Mouse (Mus musculus): ENCODE measurements around the gene Brpf3. TPM values are rescaled to one million over a fixed set of nuclear protein-coding genes. Genes with fewer than 3 reads are reported as not detected.

Gene Brpf3
- polyA plus RNA-seq, 1 experiment, result 42.9 TPM

DNA sequence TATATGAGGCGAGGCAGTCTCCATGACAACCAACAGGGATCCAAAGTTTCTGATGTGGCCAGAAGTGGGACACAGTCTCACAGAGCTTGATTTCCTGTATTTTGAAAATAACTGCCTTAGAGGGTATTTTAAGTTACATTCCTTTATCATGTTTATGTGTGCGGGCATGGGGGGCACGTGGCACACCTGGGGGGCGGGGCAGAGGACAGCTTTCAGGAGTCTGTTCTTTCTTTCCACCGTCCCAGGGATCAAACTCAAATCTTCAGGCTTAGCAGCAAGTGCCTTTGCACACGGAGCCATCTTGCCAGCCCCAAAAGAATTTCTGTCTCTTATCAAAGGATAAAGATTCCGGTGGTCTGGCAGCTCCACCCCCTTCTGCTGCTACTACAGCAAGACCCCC lies 63.0 kb downstream of the Brpf3 start:
- no peaks in the 10 kb centered on the region for H3K36me3 ChIP-seq (ENCODE audit: control insufficient read depth, insufficient read depth, low read length)
- no peak for DNase-seq (ENCODE audit: low read depth in 1 of 2, low spot score in 2 of 2)
- H3K4me3 ChIP-seq (ENCODE audit: extremely low read depth, insufficient read depth, insufficient read length), result no peak overlapping the region
- H3K4me1 ChIP-seq (ENCODE audit: control insufficient read depth, insufficient read depth, insufficient read length), result no peaks in the 10 kb centered on the region
- WGBS, result 61% methylated on average over 7 of the region's 7 CpGs
- no peaks in the 10 kb centered on the region for H3K27me3 ChIP-seq (ENCODE audit: control insufficient read depth, insufficient read depth, low read length)
- no peak overlapping the region for H3K27ac ChIP-seq (ENCODE audit: insufficient read depth, low read length)
- TF ChIP-seq POLR2A (IDR thresholded peaks at IDR 0.05; ENCODE audit: low read depth, low read length) (no peak), CTCF (IDR thresholded peaks at IDR 0.05; ENCODE audit: extremely low read depth, insufficient read depth, insufficient read length, insufficient replicate concordance) (no peak)

- 85% methylated on average over 6 of the region's 6 CpGs for WGBS
- DNase-seq (ENCODE audit: low read depth in 1 of 2, low spot score in 2 of 2), result no peak
- H3K4me3 ChIP-seq (ENCODE audit: extremely low read depth, insufficient read depth, insufficient read length), result no peak overlapping the region
- H3K27ac ChIP-seq (ENCODE audit: insufficient read depth, low read length), result no peak overlapping the region
- no peaks in the 10 kb centered on the region for H3K36me3 ChIP-seq (ENCODE audit: control insufficient read depth, insufficient read depth, low read length)
- no peak for TF ChIP-seq POLR2A (IDR thresholded peaks at IDR 0.05; ENCODE audit: low read depth, low read length)
- TF ChIP-seq CTCF (IDR thresholded peaks at IDR 0.05; ENCODE audit: extremely low read depth, insufficient read depth, insufficient read length, insufficient replicate concordance), result no peak
- no peaks in the 10 kb centered on the region for H3K27me3 ChIP-seq (ENCODE audit: control insufficient read depth, insufficient read depth, low read length)
- no peaks in the 10 kb centered on the region for H3K4me1 ChIP-seq (ENCODE audit: control insufficient read depth, insufficient read depth, insufficient read length)
Measured at GRCm38 (mm10) chr17:28864464-28864863, 63.6 kb downstream of the Brpf3 start.

- no peak for DNase-seq (ENCODE audit: low read depth in 1 of 2, low spot score in 2 of 2)
- no peaks in the 10 kb centered on the region for H3K4me1 ChIP-seq (ENCODE audit: control insufficient read depth, insufficient read depth, insufficient read length)
- H3K4me3 ChIP-seq (ENCODE audit: extremely low read depth, insufficient read depth, insufficient read length), result no peak overlapping the region
- TF ChIP-seq CTCF (IDR thresholded peaks at IDR 0.05; ENCODE audit: extremely low read depth, insufficient read depth, insufficient read length, insufficient replicate concordance) (no peak), POLR2A (IDR thresholded peaks at IDR 0.05; ENCODE audit: low read depth, low read length) (no peak)
- H3K27ac ChIP-seq (ENCODE audit: insufficient read depth, low read length), result no peak overlapping the region
- H3K36me3 ChIP-seq (ENCODE audit: control insufficient read depth, insufficient read depth, low read length), result no peaks in the 10 kb centered on the region
- H3K27me3 ChIP-seq (ENCODE audit: control insufficient read depth, insufficient read depth, low read length), result no peaks in the 10 kb centered on the region
Measured at GRCm38 (mm10) chr17:28866921-28867320, 66.0 kb downstream of the Brpf3 start.

DNA sequence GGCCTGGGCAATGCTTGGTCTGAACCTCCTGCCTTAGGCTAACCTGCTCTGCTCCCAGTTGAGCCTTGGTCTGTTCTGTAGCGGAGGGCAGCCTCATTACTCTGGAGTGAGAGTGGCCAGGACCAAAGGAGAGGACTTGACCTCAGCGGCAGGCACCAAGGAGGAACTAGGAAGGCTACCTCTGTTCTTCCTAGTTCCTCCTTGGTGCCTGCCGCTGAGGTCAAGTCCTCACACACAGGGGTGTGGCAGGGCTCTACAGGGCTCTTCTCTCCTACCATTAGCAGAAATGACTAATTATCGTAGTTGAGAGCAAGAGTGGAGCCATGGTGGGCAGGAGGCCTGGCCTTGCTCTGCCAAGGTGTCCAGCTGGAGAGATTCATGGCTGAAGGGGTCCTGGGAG lies 66.5 kb downstream of the Brpf3 start:
- no peak for DNase-seq (ENCODE audit: low read depth in 1 of 2, low spot score in 2 of 2)
- WGBS, result 59% methylated on average over 4 of the region's 4 CpGs
- no peaks in the 10 kb centered on the region for H3K27me3 ChIP-seq (ENCODE audit: control insufficient read depth, insufficient read depth, low read length)

GRCm38 (mm10) chr17:28869412-28870110 lies 68.7 kb downstream of the Brpf3 start:
- TF ChIP-seq POLR2A (IDR thresholded peaks at IDR 0.05; ENCODE audit: low read depth, low read length) (no peak), CTCF (IDR thresholded peaks at IDR 0.05; ENCODE audit: extremely low read depth, insufficient read depth, insufficient read length, insufficient replicate concordance) (no peak)
- DNase-seq (ENCODE audit: low read depth in 1 of 2, low spot score in 2 of 2), result no peak
- no peaks in the 10 kb centered on the region for H3K36me3 ChIP-seq (ENCODE audit: control insufficient read depth, insufficient read depth, low read length)
- no peaks in the 10 kb centered on the region for H3K4me1 ChIP-seq (ENCODE audit: control insufficient read depth, insufficient read depth, insufficient read length)
- H3K27me3 ChIP-seq (ENCODE audit: control insufficient read depth, insufficient read depth, low read length), result no peaks in the 10 kb centered on the region
- no peak overlapping the region for H3K27ac ChIP-seq (ENCODE audit: insufficient read depth, low read length)
- 82% methylated on average over 9 of the region's 9 CpGs for WGBS
- no peak overlapping the region for H3K4me3 ChIP-seq (ENCODE audit: extremely low read depth, insufficient read depth, insufficient read length)

More for the DNA sequence above, 66.5 kb downstream of the Brpf3 start:
- TF ChIP-seq CTCF (IDR thresholded peaks at IDR 0.05; ENCODE audit: extremely low read depth, insufficient read depth, insufficient read length, insufficient replicate concordance) (no peak), POLR2A (IDR thresholded peaks at IDR 0.05; ENCODE audit: low read depth, low read length) (no peak)
- H3K36me3 ChIP-seq (ENCODE audit: control insufficient read depth, insufficient read depth, low read length), result no peaks in the 10 kb centered on the region
- no peak overlapping the region for H3K4me3 ChIP-seq (ENCODE audit: extremely low read depth, insufficient read depth, insufficient read length)
- no peaks in the 10 kb centered on the region for H3K4me1 ChIP-seq (ENCODE audit: control insufficient read depth, insufficient read depth, insufficient read length)
- no peak overlapping the region for H3K27ac ChIP-seq (ENCODE audit: insufficient read depth, low read length)

DNA sequence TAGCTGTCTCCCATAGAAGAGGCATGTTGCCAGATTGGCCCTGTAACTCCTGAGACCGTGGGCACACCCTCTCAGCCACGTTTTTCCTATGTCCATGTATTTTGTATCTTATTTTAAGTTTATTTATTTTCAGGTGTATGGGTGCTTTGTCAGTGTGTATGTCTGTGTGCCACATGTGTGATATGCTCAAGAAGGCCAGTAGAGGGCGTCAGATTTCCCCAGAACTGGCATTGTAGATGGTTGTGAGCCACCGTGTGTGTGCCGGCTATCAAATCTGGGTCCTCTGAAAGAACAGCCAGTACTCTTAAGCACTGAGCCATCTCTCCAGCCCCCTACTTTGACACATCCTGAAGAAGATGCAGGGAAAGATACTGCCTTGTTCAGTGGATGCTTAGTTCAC lies 69.5 kb downstream of the Brpf3 start:
- H3K27ac ChIP-seq (ENCODE audit: insufficient read depth, low read length), result no peak overlapping the region
- no peak for DNase-seq (ENCODE audit: low read depth in 1 of 2, low spot score in 2 of 2)
- H3K4me3 ChIP-seq (ENCODE audit: extremely low read depth, insufficient read depth, insufficient read length), result no peak overlapping the region
- no peaks in the 10 kb centered on the region for H3K36me3 ChIP-seq (ENCODE audit: control insufficient read depth, insufficient read depth, low read length)
- H3K27me3 ChIP-seq (ENCODE audit: control insufficient read depth, insufficient read depth, low read length), result no peaks in the 10 kb centered on the region
- WGBS, result 85% methylated on average over 5 of the region's 5 CpGs
- TF ChIP-seq CTCF (IDR thresholded peaks at IDR 0.05; ENCODE audit: extremely low read depth, insufficient read depth, insufficient read length, insufficient replicate concordance) (no peak), POLR2A (IDR thresholded peaks at IDR 0.05; ENCODE audit: low read depth, low read length) (no peak)
- H3K4me1 ChIP-seq (ENCODE audit: control insufficient read depth, insufficient read depth, insufficient read length), result no peaks in the 10 kb centered on the region

GRCm38 (mm10) chr17:28871831-28872230 lies 70.9 kb downstream of the Brpf3 start:
- TF ChIP-seq POLR2A (IDR thresholded peaks at IDR 0.05; ENCODE audit: low read depth, low read length) (no peak), CTCF (IDR thresholded peaks at IDR 0.05; ENCODE audit: extremely low read depth, insufficient read depth, insufficient read length, insufficient replicate concordance) (no peak)
- H3K27ac ChIP-seq (ENCODE audit: insufficient read depth, low read length), result no peak overlapping the region
- 78% methylated on average over 11 of the region's 11 CpGs for WGBS
- no peaks in the 10 kb centered on the region for H3K36me3 ChIP-seq (ENCODE audit: control insufficient read depth, insufficient read depth, low read length)
- no peak for DNase-seq (ENCODE audit: low read depth in 1 of 2, low spot score in 2 of 2)
- no peaks in the 10 kb centered on the region for H3K4me1 ChIP-seq (ENCODE audit: control insufficient read depth, insufficient read depth, insufficient read length)
- no peaks in the 10 kb centered on the region for H3K27me3 ChIP-seq (ENCODE audit: control insufficient read depth, insufficient read depth, low read length)
- H3K4me3 ChIP-seq (ENCODE audit: extremely low read depth, insufficient read depth, insufficient read length), result no peak overlapping the region
